Mouse (Mus musculus) cerebellum, adult 2 months (tissue): ENCODE data around the gene Cadm1. TPM values are rescaled to one million over a fixed set of nuclear protein-coding genes. Genes with fewer than 3 reads are reported as not detected.

Source experiments
- DNase-seq, 2 experiments: peaks; one replicate each; pipeline ENCODE4 v3.0.0; 2021
- H3K27ac ChIP-seq: fragments of 200-500 bp; 2 replicates; pipeline ENCODE4 v1.5.1; 2012; ENCODE audit warnings: low read length, control low read depth, inconsistent platforms; ENCODE audit not compliant: insufficient read depth
- H3K27me3 ChIP-seq: fragments of 200-500 bp; 2 replicates; pipeline ENCODE4 v1.6.1; 2012; ENCODE audit warnings: inconsistent platforms, mild to moderate bottlenecking, low read length, moderate library complexity; ENCODE audit not compliant: control insufficient read depth, insufficient read depth
- H3K4me1 ChIP-seq: fragments of 200-500 bp; 2 replicates; pipeline ENCODE4 v1.6.1; 2011; ENCODE audit warnings: low read length; ENCODE audit not compliant: control insufficient read depth, insufficient read depth
- H3K4me3 ChIP-seq: fragments of 200-500 bp; replicated peaks from 2 replicates; pipeline ENCODE3; 2011; ENCODE audit warnings: mild to moderate bottlenecking, low read depth, low read length, control low read depth; ENCODE audit not compliant: insufficient read depth
- CTCF ChIP-seq: fragments of 200-500 bp; IDR thresholded peaks from 2 replicates; pipeline ENCODE4 v1.5.1; 2011; ENCODE audit warnings: low read depth, mild to moderate bottlenecking, control low read depth, low read length, moderate library complexity, borderline replicate concordance; ENCODE audit not compliant: insufficient read depth
- POLR2A ChIP-seq: fragments of 200-500 bp; IDR thresholded peaks from 2 replicates; pipeline ENCODE4 v1.6.1; 2011; ENCODE audit warnings: low read length, control low read depth, borderline replicate concordance; ENCODE audit not compliant: insufficient read depth
- WGBS: fragments of 180-500 bp; shearing (Covaris S2); methylation state at CpG from one replicate; pipeline ENCODE4 v1.1.7; 2018; 5-methylcytosine and 5-hydroxymethylcytosine counted together
- polyA plus RNA-seq: library from polyadenylated mRNA; depleted of rRNA; stranded (reverse); fragments of >200 nt; gene quantifications from 2 replicates; pipeline ENCODE4 v1.2.3, GENCODE M21; 2012

The Cadm1 gene
- polyA plus RNA-seq, 1 experiment: 55.9 TPM

- Histone ChIP-seq H3K27me3 (no peaks in the 10 kb centered on the region), H3K4me1 (no peaks in the 10 kb centered on the region), H3K27ac (no peak overlapping the region), H3K4me3 (no peak overlapping the region)
- no peak for TF ChIP-seq POLR2A
- no peak for TF ChIP-seq CTCF
- 93% methylated on average over 4 of the region's 4 CpGs for whole genome bisulfite sequencing
- DNase-seq: no peak
Measured at GRCm38 (mm10) chr9:47802527-47802926, 272.6 kb downstream of the Cadm1 start.

- whole genome bisulfite sequencing: 74% methylated on average over 13 of the region's 13 CpGs
- Histone ChIP-seq H3K27ac (no peak overlapping the region), H3K4me3 (no peak overlapping the region), H3K4me1 (no peaks in the 10 kb centered on the region), H3K27me3 (no peaks in the 10 kb centered on the region)
- no peak for DNase-seq
- no peak for TF ChIP-seq POLR2A
- TF ChIP-seq CTCF: no peak
Measured at GRCm38 (mm10) chr9:47803531-47804105, 273.6 kb downstream of the Cadm1 start.

GRCm38 (mm10) chr9:47805658-47806057 lies 275.7 kb downstream of the Cadm1 start:
- TF ChIP-seq POLR2A (no peak), CTCF (no peak)
- Histone ChIP-seq H3K4me3 (no peak overlapping the region), H3K4me1 (no peaks in the 10 kb centered on the region), H3K27me3 (no peaks in the 10 kb centered on the region), H3K27ac (no peak overlapping the region)
- 70% methylated on average over 7 of the region's 7 CpGs for WGBS
- DNase-seq: no peak

GRCm38 (mm10) chr9:47825668-47826067 lies 295.7 kb downstream of the Cadm1 start:
- WGBS: 58% methylated on average over 4 of the region's 4 CpGs
- H3K27me3 ChIP-seq: no peaks in the 10 kb centered on the region
- no peak overlapping the region for H3K27ac ChIP-seq
- H3K4me1 ChIP-seq: no peaks in the 10 kb centered on the region
- no peak for DNase-seq
- TF ChIP-seq POLR2A (no peak), CTCF (no peak)
- no peak overlapping the region for H3K4me3 ChIP-seq

- no peak overlapping the region for H3K4me3 ChIP-seq
- WGBS: 33% methylated on average over 13 of the region's 13 CpGs
- DNase-seq: no peak
- H3K27ac ChIP-seq: no peak overlapping the region
- no peaks in the 10 kb centered on the region for H3K4me1 ChIP-seq
- H3K27me3 ChIP-seq: no peaks in the 10 kb centered on the region
- no peak for TF ChIP-seq POLR2A
- no peak for TF ChIP-seq CTCF
Measured at GRCm38 (mm10) chr9:47828762-47829161, 298.8 kb downstream of the Cadm1 start.

- Histone ChIP-seq H3K27me3 (no peaks in the 10 kb centered on the region), H3K4me3 (no peak overlapping the region), H3K4me1 (no peaks in the 10 kb centered on the region), H3K27ac (no peak overlapping the region)
- no peak for DNase-seq
- WGBS: 62% methylated on average over 10 of the region's 10 CpGs
- TF ChIP-seq POLR2A (no peak), CTCF (no peak)
Measured at GRCm38 (mm10) chr9:47829204-47829603, 299.2 kb downstream of the Cadm1 start.

- no peak overlapping the region for H3K4me3 ChIP-seq
- no peaks in the 10 kb centered on the region for H3K4me1 ChIP-seq
- no peaks in the 10 kb centered on the region for H3K27me3 ChIP-seq
- no peak for DNase-seq
- TF ChIP-seq POLR2A (no peak), CTCF (no peak)
- WGBS: 57% methylated on average over 4 of the region's 4 CpGs
- no peak overlapping the region for H3K27ac ChIP-seq
Measured at GRCm38 (mm10) chr9:47829846-47830245, 299.9 kb downstream of the Cadm1 start.

- Histone ChIP-seq H3K4me1 (no peaks in the 10 kb centered on the region), H3K27me3 (no peaks in the 10 kb centered on the region), H3K4me3 (no peak overlapping the region), H3K27ac (no peak overlapping the region)
- 75% methylated on average over 4 of the region's 4 CpGs for WGBS
- no peak for DNase-seq
- TF ChIP-seq POLR2A: no peak
- TF ChIP-seq CTCF: no peak
Measured at GRCm38 (mm10) chr9:47831412-47831811, 301.4 kb downstream of the Cadm1 start.
